Mouse (Mus musculus): ENCODE results near the gene Ost4. TPM values are rescaled to one million over a fixed set of nuclear protein-coding genes. Genes with fewer than 3 reads are reported as not detected.

Ost4 gene
- total RNA-seq, 2 experiments from 2014 or later = 91.9 to 106 TPM

GRCm38 (mm10) chr5:30869405-30870130 is 38.0 kb downstream of the Ost4 start:
- Histone ChIP-seq H3K27ac (peak overlapping the region; percentile 82), H3K4me3 (peak overlapping the region; percentile 88)
- DNase-seq (ENCODE audit: extremely low spot score in 1 of 2, low spot score in 2 of 2) = peak; percentile 91 to 95
- intact Hi-C loops (cut with DNase I) = loop anchor here (1.0 kb wide), 2 partner anchors 18 to 55 kb away; partner anchors contain the start of gene Mapre3
- no peak for TF ChIP-seq CTCF (IDR thresholded peaks at IDR 0.05)

GRCm38 (mm10) chr5:30868981-30869380 is 38.6 kb downstream of the Ost4 start:
- TF ChIP-seq CTCF (IDR thresholded peaks at IDR 0.05) = no peak
- Histone ChIP-seq H3K27ac (peak overlapping the region; percentile 42), H3K4me3 (peak overlapping the region; percentile 88)
- intact Hi-C loops (cut with DNase I) = loop anchor here (1.0 kb wide), 1 partner anchor 55 kb away; the partner anchor contains the start of gene Mapre3
- DNase-seq (ENCODE audit: extremely low spot score in 1 of 2, low spot score in 2 of 2) = no peak

- no peak for TF ChIP-seq CTCF (IDR thresholded peaks at IDR 0.05)
- intact Hi-C loops (cut with DNase I) = no loop called here
- H3K27ac ChIP-seq = no peak within 1 kb of the TSS
- no peak within 1 kb of the TSS; the same call in 1 of the 2 replicates for H3K4me3 ChIP-seq
- no peak for DNase-seq (ENCODE audit: extremely low spot score in 1 of 2, low spot score in 2 of 2)
These were observed 39.9 kb downstream of the Ost4 start, which contains the start of gene Tmem214 for GRCm38 (mm10) chr5:30867712-30868111. Tmem214 (plus strand) TSS chr5:30868012.

- intact Hi-C loops (cut with DNase I) = no loop called here
- H3K4me3 ChIP-seq = no peak overlapping the region
- TF ChIP-seq CTCF (IDR thresholded peaks at IDR 0.05) = no peak
- DNase-seq (ENCODE audit: extremely low spot score in 1 of 2, low spot score in 2 of 2) = no peak
- no peak overlapping the region for H3K27ac ChIP-seq
These were observed 40.7 kb downstream of the Ost4 start for GRCm38 (mm10) chr5:30866871-30867270.

- no peak for TF ChIP-seq CTCF (IDR thresholded peaks at IDR 0.05)
- intact Hi-C loops (cut with DNase I) = no loop called here
- no peak overlapping the region for H3K27ac ChIP-seq
- no peak for DNase-seq (ENCODE audit: extremely low spot score in 1 of 2, low spot score in 2 of 2)
- no peak overlapping the region for H3K4me3 ChIP-seq
These were observed 43.3 kb downstream of the Ost4 start for GRCm38 (mm10) chr5:30864322-30864721.

- intact Hi-C loops (cut with DNase I) = no loop called here
- Histone ChIP-seq H3K27ac (no peak overlapping the region), H3K4me3 (no peak overlapping the region)
- no peak for DNase-seq (ENCODE audit: extremely low spot score in 1 of 2, low spot score in 2 of 2)
- no peak; the same call in 1 of the 2 replicates for TF ChIP-seq CTCF (IDR thresholded peaks at IDR 0.05)
These were observed 43.7 kb downstream of the Ost4 start for GRCm38 (mm10) chr5:30863852-30864251.

GRCm38 (mm10) chr5:30856124-30856523 is 51.5 kb downstream of the Ost4 start:
- Histone ChIP-seq H3K27ac (no peak overlapping the region), H3K4me3 (no peak overlapping the region)
- intact Hi-C loops (cut with DNase I) = loop anchor here (2.0 kb wide), 1 partner anchor 49 kb away; no protein-coding TSS in a partner anchor
- no peak for DNase-seq (ENCODE audit: extremely low spot score in 1 of 2, low spot score in 2 of 2)
- no peak; the same call in none of the 2 replicates for TF ChIP-seq CTCF (IDR thresholded peaks at IDR 0.05)

Other genes with a start within 250 kb of the Ost4 start
- 1 to 10 TPM; 5.5 to 6.2 TPM for gene Cenpa, start 241.0 kb downstream of the Ost4 start, total RNA-seq (2021)
- 10 to 100 TPM; 21.2 to 27.3 TPM for gene Dpysl5, start 196.2 kb downstream of the Ost4 start, total RNA-seq (2021)
- gene Mapre3, start 93.1 kb downstream of the Ost4 start, total RNA-seq (2021) = 100 to 1,000 TPM; 219 to 236 TPM
- 10 to 100 TPM; 64.2 to 71.0 TPM for gene Tmem214, start 39.8 kb downstream of the Ost4 start, total RNA-seq (2021)
- 10 to 100 TPM; 17.2 to 17.8 TPM for gene Agbl5, start 19.1 kb downstream of the Ost4 start, total RNA-seq (2021)
- 1 to 10 TPM; 3.0 to 3.3 TPM for gene Emilin1, start 5.6 kb upstream of the Ost4 start, total RNA-seq (2021)
- 10 to 100 TPM; 15.3 to 19.3 TPM for gene Khk, start 13.6 kb upstream of the Ost4 start, total RNA-seq (2021)
- 10 to 100 TPM; 24.2 to 26.0 TPM for gene Cgref1, start 37.8 kb upstream of the Ost4 start, total RNA-seq (2021)
- gene Preb, start 52.6 kb upstream of the Ost4 start, total RNA-seq (2021) = 100 to 1,000 TPM; 129 to 134 TPM
- gene Tcf23, start 60.9 kb upstream of the Ost4 start, total RNA-seq (2021) = under 1 TPM; 0.12 to 0.23 TPM
- gene Atraid, start 140.5 kb upstream of the Ost4 start, total RNA-seq (2021) = 10 to 100 TPM; 67.1 to 68.9 TPM
- gene Slc5a6, start 141.1 kb upstream of the Ost4 start, total RNA-seq (2021) = 10 to 100 TPM; 16.7 to 19.3 TPM
- gene Cad, start 147.0 kb upstream of the Ost4 start, total RNA-seq (2021) = 10 to 100 TPM; 23.4 to 27.6 TPM
- gene Dnajc5g, start 198.5 kb upstream of the Ost4 start, total RNA-seq (2021) = not detected
- gene Slc30a3, start 200.4 kb upstream of the Ost4 start, total RNA-seq (2021) = 100 to 1,000 TPM; 162 to 184 TPM
- 1 to 10 TPM; 2.0 to 2.2 TPM for gene Trim54, start 208.9 kb upstream of the Ost4 start, total RNA-seq (2021)
- 1 to 10 TPM; 1.3 to 1.8 TPM for gene Ucn, start 231.0 kb upstream of the Ost4 start, total RNA-seq (2021)
- gene Mpv17, start 246.5 kb upstream of the Ost4 start, total RNA-seq (2021) = 10 to 100 TPM; 47.8 to 49.2 TPM

Data from left cerebral cortex, adult 2 months (tissue).